Mouse (Mus musculus): ENCODE results near the gene Mpzl3. TPM values are rescaled to one million over a fixed set of nuclear protein-coding genes. Genes with fewer than 3 reads are reported as not detected.

The Mpzl3 gene
- 1.4 and 1.8 TPM in 2 replicates for polyA plus RNA-seq (2012; rRNA removed)

GRCm38 (mm10) chr9:45055082-45055713, at the start of gene Mpzl3:
Gene Mpzl3, plus strand, starts transcription at chr9:45055186.

GRCm38 (mm10) chr9:45009180-45010078, 45.6 kb upstream of the Mpzl3 start, which contains the start of gene Cd3e:
Gene Cd3e, minus strand, starts transcription at chr9:45009627.

DNA sequence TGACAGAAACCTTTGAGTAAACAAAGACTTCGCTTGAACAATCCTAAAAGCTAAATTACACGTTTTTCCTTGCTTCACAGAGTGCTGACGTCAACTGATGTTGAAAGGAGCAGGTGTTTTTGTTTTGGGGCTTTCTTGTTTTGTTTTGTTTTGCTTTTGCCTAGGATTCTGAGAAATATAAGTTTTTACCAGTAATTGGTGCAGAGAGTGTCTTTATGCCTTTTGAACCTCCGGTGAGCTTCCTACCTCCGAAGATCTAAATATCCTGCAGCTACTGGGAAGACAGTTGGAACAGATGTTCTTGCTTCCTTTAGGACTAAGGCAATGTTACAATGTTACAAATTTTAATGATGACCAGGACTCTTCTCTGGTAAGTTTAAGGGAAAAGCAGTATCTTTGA, 15.5 kb upstream of the Mpzl3 start, which contains the start of gene Mpzl2:
Gene Mpzl2, plus strand, starts transcription at position 301 of the 400 bp plus-strand sequence.

GRCm38 (mm10) chr9:45079011-45079410, 24.0 kb downstream of the Mpzl3 start, which contains the start of gene Jaml:
Gene Jaml, plus strand, starts transcription at chr9:45079183.

GRCm38 (mm10) chr9:45117741-45118431, 62.9 kb downstream of the Mpzl3 start, which contains the start of gene Scn2b:
Gene Scn2b, plus strand, starts transcription at chr9:45117782.

Other genes starting within 250 kb of the Mpzl3 start
- 17.7 and 21.7 TPM in 2 replicates for gene Kmt2a, start 173.9 kb upstream of the Mpzl3 start, polyA plus RNA-seq (2012; rRNA removed)
- gene Atp5l, start 134.4 kb upstream of the Mpzl3 start, polyA plus RNA-seq (2012; rRNA removed): 255 and 521 TPM in 2 replicates
- gene Ube4a, start 89.6 kb upstream of the Mpzl3 start, polyA plus RNA-seq (2012; rRNA removed): 19.1 and 28.7 TPM in 2 replicates
- gene Cd3g, start 74.8 kb upstream of the Mpzl3 start, polyA plus RNA-seq (2012; rRNA removed): 0.05 and 0.06 TPM in 2 replicates
- not detected in 2 replicates for gene Cd3d, start 73.4 kb upstream of the Mpzl3 start, polyA plus RNA-seq (2012; rRNA removed)
- gene Cd3e, start 45.6 kb upstream of the Mpzl3 start, polyA plus RNA-seq (2012; rRNA removed): not detected in 2 replicates
- gene Mpzl2, start 15.4 kb upstream of the Mpzl3 start, polyA plus RNA-seq (2012; rRNA removed): 0.94 and 3.8 TPM in 2 replicates
- gene Jaml, start 24.0 kb downstream of the Mpzl3 start, polyA plus RNA-seq (2012; rRNA removed): 0.13 and 0.41 TPM in 2 replicates
- gene Scn2b, start 62.6 kb downstream of the Mpzl3 start, polyA plus RNA-seq (2012; rRNA removed): 4.6 and 5.2 TPM in 2 replicates
- gene Scn4b, start 83.2 kb downstream of the Mpzl3 start, polyA plus RNA-seq (2012; rRNA removed): 0.25 and 0.32 TPM in 2 replicates
- gene BC049352, start 126.8 kb downstream of the Mpzl3 start, polyA plus RNA-seq (2012; rRNA removed): not detected in 2 replicates
- gene Tmprss4, start 148.9 kb downstream of the Mpzl3 start, polyA plus RNA-seq (2012; rRNA removed): 0.02 and 0.07 TPM in 2 replicates
- gene Il10ra, start 214.0 kb downstream of the Mpzl3 start, polyA plus RNA-seq (2012; rRNA removed): 0.98 and 1.0 TPM in 2 replicates